Mouse (Mus musculus): ENCODE measurements at regions not wholly inside any gene's neighbourhood (a gene's known extent, or its start where the extent isn't known, plus 50 kb on each side); places are given as distances from the start of the nearest gene placed in this dataset.

DNA sequence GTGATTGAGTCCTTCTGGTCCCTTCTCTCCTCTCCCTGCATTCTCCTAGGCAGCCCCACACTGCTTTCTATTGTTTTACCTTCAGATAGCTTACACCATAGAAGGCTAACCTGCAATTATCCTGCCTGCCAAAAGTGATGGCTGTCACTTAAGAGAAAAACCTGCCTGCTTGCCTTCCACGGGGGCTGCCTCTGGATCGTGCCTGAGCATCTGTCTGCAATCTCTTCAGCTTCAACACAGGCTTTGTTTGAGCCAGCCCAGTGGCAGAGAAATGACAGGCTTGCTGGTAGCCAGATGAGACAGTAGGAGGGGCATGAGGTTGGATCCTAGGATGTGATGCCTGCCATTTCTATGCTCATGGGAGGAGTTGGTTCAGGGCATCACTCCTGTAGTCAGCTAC, 345.2 kb upstream of the Tshz3 start:
- Histone ChIP-seq H3K27me3 (ENCODE audit: poor library complexity, severe bottlenecking) (no peaks in the 10 kb centered on the region), H3K9me3 (no peaks in the 10 kb centered on the region), H3K36me3 (replicated peaks) (no peaks in the 10 kb centered on the region), H3K4me3 (no peak overlapping the region), H3K27ac (peak overlapping the region; percentile 53; the same call in 1 of the 2 replicates), H3K4me1 (peaks cover 20% of the 10 kb centered on the region)
- WGBS = 15% methylated on average over 2 of the region's 2 CpGs
- DNase-seq (ENCODE audit: extremely low spot score, low spot score) = peak; percentile 16

DNA sequence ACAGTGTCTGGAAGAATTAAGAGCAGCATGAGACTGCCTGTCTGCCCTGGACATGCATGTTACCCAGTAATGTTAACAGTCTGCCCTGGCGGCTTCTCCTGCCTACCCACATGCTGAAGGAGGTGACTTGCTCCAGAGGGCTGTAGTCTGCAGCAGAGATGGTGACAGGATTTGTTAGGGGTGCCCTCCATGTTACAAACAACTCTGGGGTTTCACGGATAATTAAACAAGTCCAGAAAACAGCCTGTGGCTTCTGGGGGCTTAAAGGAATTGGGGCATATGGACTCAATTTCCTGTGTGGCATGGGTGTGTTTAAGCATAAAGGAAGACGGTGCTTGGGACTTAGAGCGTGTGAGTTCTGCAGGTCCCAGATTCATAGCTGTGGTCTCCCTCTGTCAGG, 347.3 kb upstream of the Tshz3 start:
- DNase-seq (ENCODE audit: extremely low spot score, low spot score) = no peak
- peaks cover 20% of the 10 kb centered on the region for H3K4me1 ChIP-seq
- no peaks in the 10 kb centered on the region for H3K27me3 ChIP-seq (ENCODE audit: poor library complexity, severe bottlenecking)
- 0 out of 2 replicates have a peak overlapping the region, but pooled peaks have one; percentile 25 for H3K27ac ChIP-seq
- no peaks in the 10 kb centered on the region for H3K36me3 ChIP-seq (replicated peaks)
- H3K4me3 ChIP-seq = no peak overlapping the region
- H3K9me3 ChIP-seq = no peaks in the 10 kb centered on the region
- WGBS = 63% methylated on average over 4 of the region's 4 CpGs

DNA sequence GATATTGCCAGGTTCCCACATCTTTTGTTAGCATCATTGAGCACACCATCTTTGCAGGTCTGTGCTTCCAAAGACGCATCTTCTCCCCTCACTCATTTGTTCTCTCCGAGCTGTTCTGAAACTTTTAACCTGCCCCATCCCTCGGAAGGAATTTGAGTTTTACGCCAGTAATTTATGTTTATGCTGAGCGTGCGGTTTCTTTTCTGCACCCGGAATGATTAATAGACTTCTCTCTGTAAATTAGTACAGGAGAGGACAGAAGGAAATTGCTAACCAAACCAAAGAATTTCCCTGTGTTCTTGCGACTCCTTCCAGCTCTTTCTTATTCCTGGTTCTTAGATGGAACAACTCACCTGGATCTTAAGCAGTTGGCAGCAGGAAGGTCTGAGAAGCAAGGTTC, 349.7 kb upstream of the Tshz3 start:
- DNase-seq (ENCODE audit: extremely low spot score, low spot score) = no peak
- no peak overlapping the region for H3K4me3 ChIP-seq
- no peaks in the 10 kb centered on the region for H3K9me3 ChIP-seq
- 95% methylated on average over 8 of the region's 8 CpGs for whole genome bisulfite sequencing
- H3K27ac ChIP-seq = no peak overlapping the region
- H3K36me3 ChIP-seq (replicated peaks) = no peaks in the 10 kb centered on the region
- no peaks in the 10 kb centered on the region for H3K27me3 ChIP-seq (ENCODE audit: poor library complexity, severe bottlenecking)
- peaks cover 20% of the 10 kb centered on the region for H3K4me1 ChIP-seq

DNA sequence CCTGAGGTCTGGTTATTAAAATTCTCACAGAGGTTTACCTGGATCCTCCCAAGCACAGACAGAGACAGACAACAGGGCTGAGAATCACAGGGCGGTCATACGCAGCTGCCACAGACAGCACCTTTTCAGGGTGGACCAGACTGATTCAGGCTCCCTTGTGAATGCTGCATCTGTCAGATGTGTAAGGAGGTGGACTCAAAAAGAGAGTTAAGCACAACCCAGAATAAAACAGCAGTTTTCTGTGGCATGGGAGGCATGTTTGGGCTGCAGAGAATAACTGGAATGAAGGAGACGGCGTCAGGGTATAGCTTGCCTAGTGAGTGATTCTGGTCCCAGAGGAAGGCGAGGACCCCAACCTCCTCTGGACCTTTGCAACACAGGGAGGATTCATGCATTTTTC, 363.1 kb upstream of the Tshz3 start:
- Histone ChIP-seq H3K4me1 (peaks cover 9% of the 10 kb centered on the region), H3K4me3 (no peak overlapping the region), H3K27ac (no peak overlapping the region), H3K9me3 (no peaks in the 10 kb centered on the region), H3K36me3 (replicated peaks) (no peaks in the 10 kb centered on the region), H3K27me3 (ENCODE audit: poor library complexity, severe bottlenecking) (no peaks in the 10 kb centered on the region)
- no peak for DNase-seq (ENCODE audit: extremely low spot score, low spot score)
- 93% methylated on average over 5 of the region's 5 CpGs for WGBS

DNA sequence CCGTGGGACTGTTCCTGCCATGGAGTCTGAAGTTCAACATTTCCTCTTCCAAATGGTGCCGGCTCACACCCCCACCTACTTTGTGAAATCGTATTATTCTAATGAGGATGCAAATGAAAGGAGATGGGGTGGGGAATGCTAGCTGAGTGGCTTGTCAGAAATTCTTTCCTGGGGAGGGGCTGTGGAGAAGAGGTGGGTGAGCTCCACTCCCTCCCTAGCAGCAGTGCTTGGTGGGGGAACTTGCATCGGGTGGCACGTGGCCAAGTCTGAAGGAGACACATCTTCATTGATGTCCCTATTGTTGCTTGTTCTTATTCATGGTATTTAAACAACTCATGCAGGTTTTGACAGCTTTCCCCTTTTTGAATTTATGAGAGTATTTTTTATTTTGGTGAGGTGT, 363.8 kb upstream of the Tshz3 start:
- H3K9me3 ChIP-seq = no peaks in the 10 kb centered on the region
- H3K36me3 ChIP-seq (replicated peaks) = no peaks in the 10 kb centered on the region
- peaks cover 9% of the 10 kb centered on the region for H3K4me1 ChIP-seq
- no peak overlapping the region for H3K27ac ChIP-seq
- DNase-seq (ENCODE audit: extremely low spot score, low spot score) = no peak
- 70% methylated on average over 5 of the region's 5 CpGs for WGBS
- no peaks in the 10 kb centered on the region for H3K27me3 ChIP-seq (ENCODE audit: poor library complexity, severe bottlenecking)
- no peak overlapping the region for H3K4me3 ChIP-seq

- Histone ChIP-seq H3K27ac (no peak overlapping the region), H3K36me3 (replicated peaks) (no peaks in the 10 kb centered on the region), H3K4me1 (peaks cover 9% of the 10 kb centered on the region), H3K4me3 (no peak overlapping the region), H3K9me3 (no peaks in the 10 kb centered on the region), H3K27me3 (ENCODE audit: poor library complexity, severe bottlenecking) (no peaks in the 10 kb centered on the region)
- 88% methylated on average over 7 of the region's 7 CpGs for WGBS
- no peak for DNase-seq (ENCODE audit: extremely low spot score, low spot score)
Observed at GRCm38 (mm10) chr7:36332633-36333032, 365.3 kb upstream of the Tshz3 start.

DNA sequence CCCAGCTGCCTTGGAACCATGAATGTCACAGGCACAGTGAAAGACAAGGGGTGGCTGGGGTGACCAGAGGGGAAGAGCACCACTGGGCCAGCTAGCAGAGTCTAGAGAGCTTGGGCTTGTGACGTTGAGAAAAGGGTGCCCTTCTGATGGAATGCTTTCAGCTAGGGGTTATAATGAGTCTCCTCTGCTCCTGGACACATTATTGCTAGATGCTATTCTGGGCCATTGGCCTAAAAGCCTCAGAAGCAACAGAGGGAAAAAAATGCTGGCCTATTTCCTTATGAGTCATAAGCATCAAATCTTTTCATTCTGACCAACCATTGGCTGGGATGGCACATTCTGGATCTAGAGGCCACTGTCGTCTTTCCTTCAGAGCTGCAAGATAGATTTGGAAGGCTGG, 369.8 kb upstream of the Tshz3 start:
- H3K9me3 ChIP-seq = peaks cover 3% of the 10 kb centered on the region; the same call in 1 of the 2 replicates
- no peaks in the 10 kb centered on the region for H3K27me3 ChIP-seq (ENCODE audit: poor library complexity, severe bottlenecking)
- WGBS = 90% methylated on average over 2 of the region's 2 CpGs
- H3K36me3 ChIP-seq (replicated peaks) = no peaks in the 10 kb centered on the region
- no peaks in the 10 kb centered on the region for H3K4me1 ChIP-seq
- H3K4me3 ChIP-seq = no peak overlapping the region
- DNase-seq (ENCODE audit: extremely low spot score, low spot score) = no peak
- no peak overlapping the region for H3K27ac ChIP-seq

DNA sequence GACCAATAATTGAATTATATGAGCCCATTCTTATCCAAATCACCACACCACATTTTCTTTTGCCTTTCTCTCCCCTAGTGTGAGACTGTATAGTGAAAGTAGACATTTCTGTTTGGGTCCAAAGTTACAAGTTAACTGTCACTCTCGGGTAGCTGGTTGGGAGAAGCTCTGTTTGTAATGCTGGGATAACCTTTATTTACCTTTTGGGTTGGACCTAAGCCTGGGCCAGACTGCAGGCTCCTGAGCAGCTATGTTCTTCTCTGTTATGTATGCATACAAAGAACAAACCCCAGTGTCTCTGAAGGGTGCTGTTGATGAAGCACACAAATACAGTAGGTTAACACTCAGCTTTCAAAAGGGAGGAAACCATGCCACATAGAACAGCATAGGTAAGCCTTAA, 373.9 kb upstream of the Tshz3 start:
- no peak for DNase-seq (ENCODE audit: extremely low spot score, low spot score)
- H3K9me3 ChIP-seq = peaks cover 3% of the 10 kb centered on the region; the same call in 1 of the 2 replicates
- H3K27me3 ChIP-seq (ENCODE audit: poor library complexity, severe bottlenecking) = no peaks in the 10 kb centered on the region
- no peak overlapping the region for H3K4me3 ChIP-seq
- H3K27ac ChIP-seq = no peak overlapping the region
- no peaks in the 10 kb centered on the region for H3K4me1 ChIP-seq
- no peaks in the 10 kb centered on the region for H3K36me3 ChIP-seq (replicated peaks)
- WGBS = 80% methylated on average over 1 of the region's 1 CpGs

- H3K4me3 ChIP-seq = no peak overlapping the region
- no peak for DNase-seq (ENCODE audit: extremely low spot score, low spot score)
Observed at GRCm38 (mm10) chr7:36322181-36322580, 375.7 kb upstream of the Tshz3 start.

DNA sequence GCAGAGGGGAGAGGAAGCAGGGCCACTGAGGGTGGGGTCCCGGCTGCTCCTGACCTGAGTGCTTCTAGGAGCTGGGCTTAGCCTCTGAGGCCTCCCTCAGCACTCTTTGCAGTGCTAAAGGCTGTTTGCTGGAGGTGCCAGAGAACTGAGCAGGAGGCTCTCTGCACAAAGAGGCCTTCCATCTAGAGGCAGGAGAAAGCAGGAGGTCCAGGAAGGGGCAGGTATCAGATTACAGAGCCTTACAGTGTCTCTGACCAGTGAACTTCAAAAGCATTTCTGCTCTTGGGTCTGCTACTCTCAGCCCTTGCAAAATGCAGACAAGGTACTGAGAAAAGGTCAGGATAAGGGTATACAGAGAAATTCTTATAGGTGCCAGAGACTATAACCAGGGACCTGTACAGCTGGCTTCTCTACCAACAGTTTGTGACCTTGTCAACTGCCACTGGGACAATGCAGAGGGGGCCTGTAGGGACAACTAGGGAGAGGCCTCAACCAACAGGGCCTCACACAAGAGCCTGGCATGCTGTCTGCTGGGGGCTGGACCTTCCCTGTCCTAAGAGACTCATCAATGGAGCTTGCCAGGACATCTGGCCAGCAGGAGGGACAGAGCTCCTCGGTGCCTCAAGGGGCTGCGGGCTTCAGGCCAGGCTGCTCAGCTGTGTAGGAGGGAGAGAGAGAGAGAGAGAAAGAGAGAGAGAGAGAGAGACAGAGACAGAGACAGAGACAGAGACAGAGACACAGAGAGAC, 380.3 kb upstream of the Tshz3 start:
- no peak for DNase-seq (ENCODE audit: extremely low spot score, low spot score)
- H3K27me3 ChIP-seq (ENCODE audit: poor library complexity, severe bottlenecking) = no peaks in the 10 kb centered on the region
- peaks cover 11% of the 10 kb centered on the region for H3K4me1 ChIP-seq
- H3K4me3 ChIP-seq = no peak overlapping the region
- 73% methylated on average over 3 of the region's 3 CpGs for WGBS
- peak overlapping the region; percentile 66 for H3K27ac ChIP-seq
- no peaks in the 10 kb centered on the region for H3K36me3 ChIP-seq (replicated peaks)
- no peaks in the 10 kb centered on the region for H3K9me3 ChIP-seq

More at GRCm38 (mm10) chr7:36322181-36322580, 375.7 kb upstream of the Tshz3 start:
- H3K9me3 ChIP-seq = peaks cover 3% of the 10 kb centered on the region; the same call in 1 of the 2 replicates
- no peaks in the 10 kb centered on the region for H3K36me3 ChIP-seq (replicated peaks)
- H3K27ac ChIP-seq = no peak overlapping the region
- H3K4me1 ChIP-seq = peaks cover 9% of the 10 kb centered on the region
- WGBS = 80% methylated on average over 4 of the region's 4 CpGs
- H3K27me3 ChIP-seq (ENCODE audit: poor library complexity, severe bottlenecking) = no peaks in the 10 kb centered on the region

GRCm38 (mm10) chr7:36313751-36314150, 384.2 kb upstream of the Tshz3 start:
- Histone ChIP-seq H3K9me3 (no peaks in the 10 kb centered on the region), H3K4me1 (peaks cover 11% of the 10 kb centered on the region), H3K36me3 (replicated peaks) (no peaks in the 10 kb centered on the region), H3K27me3 (ENCODE audit: poor library complexity, severe bottlenecking) (no peaks in the 10 kb centered on the region), H3K4me3 (no peak overlapping the region), H3K27ac (no peak overlapping the region)
- 90% methylated on average over 1 of the region's 1 CpGs for WGBS
- DNase-seq (ENCODE audit: extremely low spot score, low spot score) = no peak

DNA sequence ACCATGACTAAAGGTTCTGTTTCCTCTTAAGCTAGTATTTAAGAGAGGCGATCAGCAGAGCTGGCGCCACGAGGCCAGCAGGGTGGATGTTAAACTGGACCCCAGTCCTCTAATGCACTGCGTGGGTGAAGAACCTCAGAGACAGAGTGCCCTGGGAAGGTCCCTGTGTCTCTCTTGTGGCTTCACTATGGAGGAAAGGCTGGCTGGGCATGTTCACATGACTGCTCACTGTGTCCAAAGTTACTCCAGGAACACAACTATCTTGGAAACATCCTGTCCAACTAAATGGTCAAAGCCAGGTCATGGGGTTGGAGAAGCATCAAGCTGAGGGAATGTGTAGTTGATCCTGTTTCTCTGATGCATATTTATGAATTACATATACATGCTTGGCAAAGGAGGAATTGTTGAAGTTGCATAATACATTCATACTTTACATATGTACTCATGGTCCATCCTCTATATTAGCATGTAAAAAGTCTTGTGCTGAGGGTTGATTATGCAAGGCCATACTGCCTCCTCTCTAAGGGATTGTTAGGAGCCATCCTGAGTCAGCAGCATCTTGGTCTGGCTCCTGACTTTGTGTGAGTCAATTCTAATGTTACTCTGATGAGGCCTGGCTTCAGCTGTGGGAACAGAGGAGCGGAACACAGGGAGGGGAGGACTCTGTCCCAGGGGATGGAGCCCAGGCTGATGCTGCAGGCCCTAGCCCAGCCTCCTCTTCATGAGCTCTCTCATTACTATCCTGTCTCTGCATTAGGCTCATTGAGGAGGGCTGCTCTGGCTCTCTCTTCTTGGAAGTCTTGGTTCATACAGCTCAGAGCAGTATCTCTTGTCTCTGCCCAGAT, 387.9 kb upstream of the Tshz3 start:
- H3K36me3 ChIP-seq (replicated peaks) = no peaks in the 10 kb centered on the region
- no peak overlapping the region for H3K27ac ChIP-seq
- H3K9me3 ChIP-seq = no peaks in the 10 kb centered on the region
- H3K4me1 ChIP-seq = no peaks in the 10 kb centered on the region
- H3K4me3 ChIP-seq = no peak overlapping the region
- H3K27me3 ChIP-seq (ENCODE audit: poor library complexity, severe bottlenecking) = no peaks in the 10 kb centered on the region
- 92% methylated on average over 5 of the region's 5 CpGs for WGBS
- DNase-seq (ENCODE audit: extremely low spot score, low spot score) = no peak

- no peaks in the 10 kb centered on the region for H3K9me3 ChIP-seq
- DNase-seq (ENCODE audit: extremely low spot score, low spot score) = no peak
Observed at GRCm38 (mm10) chr7:36308726-36309125, 389.2 kb upstream of the Tshz3 start.

More at GRCm38 (mm10) chr7:36308726-36309125, 389.2 kb upstream of the Tshz3 start:
- no peak overlapping the region for H3K4me3 ChIP-seq
- H3K27ac ChIP-seq = no peak overlapping the region
- 91% methylated on average over 9 of the region's 9 CpGs for WGBS
- no peaks in the 10 kb centered on the region for H3K4me1 ChIP-seq
- no peaks in the 10 kb centered on the region for H3K36me3 ChIP-seq (replicated peaks)
- no peaks in the 10 kb centered on the region for H3K27me3 ChIP-seq (ENCODE audit: poor library complexity, severe bottlenecking)
